Mouse (Mus musculus) megakaryocyte, embryonic 14.5 days (primary cell): ENCODE results near the gene Bmp7.

Source experiments
- FLI1 ChIP-seq: IDR thresholded peaks from 2 replicates; pipeline ENCODE4 v1.6.1; 2012; ENCODE audit warnings: low read length, inconsistent platforms, mixed read lengths
- GATA1 ChIP-seq: IDR thresholded peaks from 3 replicates; pipeline ENCODE4 v1.6.1; 2012; ENCODE audit warnings: mixed read lengths, low read length, inconsistent platforms, borderline replicate concordance

- no peak for TF ChIP-seq GATA1
- TF ChIP-seq FLI1 = no peak
Measured at GRCm38 (mm10) chr2:172831762-172832161, 108.4 kb downstream of the Bmp7 start.
